ENCODE assay signal across 9 mouse cellular contexts in genomic region chr3:127267846-127268245, GRCm38 (mm10).
DNase-seq lines count a peak whose midpoint lies in the region; ATAC-seq and TF ChIP-seq lines count a peak whose summit lies in the region.
"Had no signal": no experiment of that assay in that cellular context is flagged by ENCODE, and none has a peak within 500 bp of the region (broad histone marks: within the 10 kb centered on the region; RNA-seq: fewer than 3 reads in every experiment).

No protein-coding gene starts in this region.

- ATAC-seq in liver, embryonic 12.5 days = no peak
- ATAC-seq in forebrain, postnatal 0 days = peak; percentile 76

- H3K36me3 ChIP-seq in liver, embryonic 12.5 days = no peaks in the 10 kb centered on the region
- no peaks in the 10 kb centered on the region for H3K36me3 ChIP-seq in forebrain, postnatal 0 days (ENCODE audit: insufficient read depth)
- H3K36me3 ChIP-seq in midbrain, embryonic 10.5 days = no peaks in the 10 kb centered on the region

- peak; percentile 4 for DNase-seq in liver
- DNase-seq in forebrain, postnatal 0 days = peak; percentile 39
- DNase-seq in midbrain, embryonic 10.5 days (ENCODE audit: low spot score) = peak; percentile 62
- DNase-seq in retina, postnatal 1 day = peak; percentile 62
- DNase-seq in adipocyte (ENCODE audit: low spot score) = no peak
- DNase-seq in cerebellum, adult 9-11 months = no peak
- no peak for DNase-seq in urinary bladder, postnatal 10 days (ENCODE audit: low spot score)
- DNase-seq: cerebellum, adult 18-20 months had no signal

- H3K27me3 ChIP-seq in liver, embryonic 12.5 days (replicated peaks) = no peaks in the 10 kb centered on the region
- H3K27me3 ChIP-seq in forebrain, postnatal 0 days (ENCODE audit: insufficient read depth, low read length) = no peaks in the 10 kb centered on the region
- no peaks in the 10 kb centered on the region for H3K27me3 ChIP-seq in midbrain, embryonic 10.5 days (ENCODE audit: low read depth, poor library complexity, severe bottlenecking)

- TF ChIP-seq CTCF in forebrain, postnatal 0 days (IDR thresholded peaks at IDR 0.05; ENCODE audit: low read depth) = no peak

- no peak overlapping the region for H3K4me2 ChIP-seq in liver, embryonic 12.5 days
- H3K4me2 ChIP-seq in forebrain, postnatal 0 days (ENCODE audit: low read depth) = no peak overlapping the region

- no peak overlapping the region for H3K4me3 ChIP-seq in liver, embryonic 12.5 days
- no peak overlapping the region for H3K4me3 ChIP-seq in forebrain, postnatal 0 days (ENCODE audit: low read depth, low read length)
- no peak overlapping the region for H3K4me3 ChIP-seq in midbrain, embryonic 10.5 days

- H3K27ac ChIP-seq in liver, embryonic 12.5 days = no peak overlapping the region
- H3K27ac ChIP-seq in forebrain, postnatal 0 days (ENCODE audit: low read depth, low read length) = no peak overlapping the region
- H3K27ac ChIP-seq in midbrain, embryonic 10.5 days (replicated peaks) = peak overlapping the region; percentile 74

- H3K4me1 ChIP-seq in liver, embryonic 12.5 days = no peaks in the 10 kb centered on the region
- H3K4me1 ChIP-seq in forebrain, postnatal 0 days (ENCODE audit: insufficient read depth) = peaks cover 7% of the 10 kb centered on the region
- H3K4me1 ChIP-seq in midbrain, embryonic 10.5 days = peaks cover 50% of the 10 kb centered on the region

- 77% methylated on average over 6 of the region's 6 CpGs for WGBS in liver, embryonic 12.5 days (ENCODE audit: insufficient replicate concordance)
- WGBS in forebrain, postnatal 0 days = 22% methylated on average over 6 of the region's 6 CpGs
- 23% methylated on average over 6 of the region's 6 CpGs for WGBS in midbrain, embryonic 10.5 days

- H3K9me3 ChIP-seq in liver, embryonic 12.5 days (replicated peaks) = no peaks in the 10 kb centered on the region
- H3K9me3 ChIP-seq in forebrain, postnatal 0 days (ENCODE audit: low read length) = no peaks in the 10 kb centered on the region
- H3K9me3 ChIP-seq in midbrain, embryonic 10.5 days (replicated peaks) = no peaks in the 10 kb centered on the region

- no peak overlapping the region for H3K9ac ChIP-seq in liver, embryonic 12.5 days
- H3K9ac ChIP-seq in forebrain, postnatal 0 days = no peak overlapping the region

Comparison
In these comparisons a context has a peak if more than half of its experiments do, and no peak if none do; other contexts are left out.
1. DNase-seq: peak in liver (single experiment), forebrain, postnatal 0 days (single experiment), midbrain, embryonic 10.5 days (single experiment) and retina, postnatal 1 day (single experiment); none in adipocyte (single experiment), cerebellum, adult 9-11 months (single experiment) and urinary bladder, postnatal 10 days (single experiment).